Mouse (Mus musculus) cortical plate, adult 2 months (tissue): Measurements from ENCODE around the gene Pex6.

Experiments used
- CTCF ChIP-seq: fragments of 200-500 bp; IDR thresholded peaks from 2 replicates; pipeline ENCODE4 v1.5.1; 2011; ENCODE audit warnings: mild to moderate bottlenecking, control low read depth, low read length; ENCODE audit not compliant: insufficient read depth; ENCODE audit errors: extremely low read depth
- POLR2A ChIP-seq: fragments of 200-500 bp; IDR thresholded peaks from 2 replicates; pipeline ENCODE4 v1.6.1; 2011; ENCODE audit warnings: mild to moderate bottlenecking, low read length, control low read depth; ENCODE audit not compliant: insufficient read depth; ENCODE audit errors: extremely low read depth

GRCm38 (mm10) chr17:46771025-46771424 lies 59.8 kb downstream of the Pex6 start:
- TF ChIP-seq POLR2A (no peak), CTCF (no peak)
